Mouse (Mus musculus) ES-E14 (cell line): ENCODE data around the gene 9130213A22Rik.

ENCODE experiments used
- CHD2 ChIP-seq: IDR thresholded peaks from 2 replicates; pipeline ENCODE4 v1.6.1; 2014; ENCODE audit warnings: mild to moderate bottlenecking, low read depth, low read length, inconsistent platforms
- MAFK ChIP-seq: IDR thresholded peaks from 2 replicates; pipeline ENCODE4 v1.6.1; 2014; ENCODE audit warnings: mild to moderate bottlenecking, low read depth, low read length, inconsistent platforms; ENCODE audit not compliant: insufficient read depth
- ZNF384 ChIP-seq: IDR thresholded peaks from 2 replicates; pipeline ENCODE4 v1.6.1; 2012; ENCODE audit warnings: low read depth, low read length, inconsistent platforms

DNA sequence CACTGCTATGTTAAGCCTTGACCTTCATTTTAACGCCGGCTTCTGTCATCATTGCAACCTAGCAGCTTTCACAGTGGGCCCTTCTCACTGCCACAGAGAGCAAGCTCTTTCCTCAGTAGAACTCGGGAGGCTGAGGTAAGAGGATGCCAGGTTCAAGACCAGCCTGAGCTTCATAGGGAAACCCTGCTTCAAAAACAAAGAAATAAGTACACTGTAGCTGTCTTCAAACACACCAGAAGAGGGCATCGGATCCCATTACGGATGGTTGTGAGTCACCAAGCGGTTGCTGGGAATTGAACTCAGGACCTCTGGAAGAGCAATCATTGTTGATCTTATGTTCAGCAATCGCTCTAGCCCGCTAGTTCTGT, 41.5 kb downstream of the 9130213A22Rik start:
- TF ChIP-seq CHD2 (no peak), ZNF384 (no peak), MAFK (no peak)
